Mouse (Mus musculus) adrenal gland, adult 8-10 months (tissue): ENCODE data around the gene Gm21750. TPM values are rescaled to one million over a fixed set of nuclear protein-coding genes. Genes with fewer than 3 reads are reported as not detected.
A peak's percentile ranks its signal among the peaks of the same experiment; 100 is the strongest.
"Not testable (repeated sequence)": the region's sequence is repeated elsewhere in the genome, so short reads cannot be mapped to it uniquely, and the experiment has no call there.

Experiments
- DNase-seq: peaks from one replicate; pipeline ENCODE4 v3.0.0; 2022
- total RNA-seq, 4 experiments: library from RNA; stranded (reverse); gene quantifications; 2 replicates each; pipeline ENCODE4 v1.2.4; 2022

Gm21750 gene
- not detected for total RNA-seq

GRCm38 (mm10) chr14:73660925-73661324 lies at the start of gene Gm21750:
TSS of gene Gm21750 (plus strand) at chr14:73661225.
- DNase-seq = not testable (repeated sequence)

DNA sequence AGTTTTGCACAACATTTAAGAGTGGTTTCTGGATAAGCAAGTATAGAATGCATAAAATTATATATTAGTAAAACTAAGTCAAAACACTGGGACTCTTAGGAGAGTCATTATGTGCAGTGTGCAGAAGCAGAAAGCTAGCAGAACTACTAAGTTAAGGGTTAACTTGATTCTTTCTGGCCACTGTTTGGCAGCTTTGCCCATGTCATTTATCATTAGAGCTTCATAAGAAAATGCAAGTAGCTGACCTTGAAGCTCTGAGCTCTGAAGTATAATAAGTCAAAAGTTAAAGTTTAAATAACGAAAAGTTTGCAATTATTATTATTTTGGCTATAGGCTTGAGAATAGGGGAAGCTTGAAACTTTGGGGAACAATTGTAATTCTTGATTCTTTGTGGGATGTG lies 46.1 kb upstream of the Gm21750 start:
- not testable (repeated sequence) for DNase-seq

- DNase-seq = no peak
Measured at GRCm38 (mm10) chr14:73620880-73621279, 40.1 kb upstream of the Gm21750 start.

DNA sequence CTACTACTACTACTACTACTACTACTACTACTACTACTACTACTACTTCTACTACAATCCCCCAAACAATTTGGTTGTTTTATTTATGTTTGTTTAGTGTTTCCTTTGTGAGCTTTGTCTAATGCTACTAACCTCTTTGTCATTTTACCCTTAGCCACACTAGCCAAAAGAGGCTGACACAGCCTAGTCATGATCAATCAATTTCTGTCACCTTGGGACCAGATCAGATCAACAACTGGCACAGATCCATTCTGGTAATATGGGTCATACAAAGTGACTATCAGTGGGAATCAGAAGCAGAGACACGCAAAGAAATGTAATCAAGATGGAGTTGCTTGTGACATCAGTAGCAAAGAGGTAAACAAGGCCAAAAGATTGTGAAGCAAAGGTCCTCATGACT lies 38.0 kb upstream of the Gm21750 start:
- no peak for DNase-seq

GRCm38 (mm10) chr14:73625469-73625868 lies 35.6 kb upstream of the Gm21750 start:
- DNase-seq = no peak

- no peak for DNase-seq
Measured at GRCm38 (mm10) chr14:73631511-73631910, 29.5 kb upstream of the Gm21750 start.

GRCm38 (mm10) chr14:73632648-73633263 lies 28.3 kb upstream of the Gm21750 start:
- peak; percentile 21 for DNase-seq

GRCm38 (mm10) chr14:73634356-73634755 lies 26.7 kb upstream of the Gm21750 start:
- no peak for DNase-seq

- DNase-seq = no peak
Measured at GRCm38 (mm10) chr14:73637460-73637859, 23.6 kb upstream of the Gm21750 start.

DNA sequence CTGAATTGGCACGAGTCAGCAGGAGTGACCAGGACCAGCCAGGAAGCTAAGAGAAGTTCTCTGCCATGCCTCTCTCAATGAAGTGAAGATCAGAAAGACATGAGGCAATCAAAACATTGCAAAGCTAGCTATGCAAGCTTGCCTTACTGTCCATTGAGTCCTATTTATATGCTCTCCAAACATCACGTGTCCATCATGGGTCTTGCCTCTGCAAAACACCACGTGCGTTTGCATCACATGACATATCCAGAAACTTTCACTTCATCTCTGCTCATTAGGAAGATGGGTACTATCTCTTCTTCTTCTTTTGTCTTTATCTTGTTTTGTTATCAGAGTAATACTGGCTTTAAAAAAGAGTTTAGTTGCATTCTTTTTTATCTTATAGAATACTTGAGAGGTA lies 10.8 kb upstream of the Gm21750 start:
- DNase-seq = no peak

DNA sequence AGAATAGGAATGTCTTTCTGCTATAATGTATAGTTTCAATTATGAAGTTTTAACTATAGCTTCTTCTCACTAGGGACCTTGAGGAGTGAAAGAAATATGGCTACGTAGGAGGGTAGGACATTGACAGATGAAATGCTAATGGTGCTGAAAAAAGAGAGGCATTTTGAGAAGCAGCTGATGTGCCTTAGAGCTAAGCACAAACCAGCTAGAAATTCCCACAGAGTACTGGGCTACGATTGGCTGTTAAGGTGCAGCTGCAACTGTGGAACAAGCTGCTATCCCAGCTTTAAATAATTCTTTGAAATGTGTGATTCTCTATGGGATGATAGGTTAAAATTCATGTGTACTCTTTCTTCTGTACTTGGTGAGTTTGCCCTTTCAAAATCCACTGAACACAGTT lies 9.1 kb downstream of the Gm21750 start:
- DNase-seq = no peak

DNA sequence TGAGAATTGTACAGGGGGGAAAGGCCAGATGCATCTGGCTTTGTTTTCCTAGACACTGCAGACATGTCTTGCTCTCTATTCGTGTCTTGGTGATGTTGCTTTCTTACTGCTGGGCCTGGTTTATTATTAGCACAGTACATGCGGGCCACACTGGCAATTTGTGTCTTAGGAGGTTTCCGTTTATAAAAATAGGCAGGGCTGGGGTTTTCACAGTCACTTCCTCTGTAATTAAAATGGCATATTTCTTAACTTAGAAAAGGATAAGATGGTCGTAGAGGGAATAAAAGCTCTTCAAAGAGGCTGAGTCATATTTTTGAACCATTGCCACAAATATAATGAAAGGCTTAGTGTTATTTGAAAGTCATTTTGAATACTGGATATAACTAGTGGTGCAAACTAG lies 26.7 kb downstream of the Gm21750 start:
- DNase-seq = no peak

DNA sequence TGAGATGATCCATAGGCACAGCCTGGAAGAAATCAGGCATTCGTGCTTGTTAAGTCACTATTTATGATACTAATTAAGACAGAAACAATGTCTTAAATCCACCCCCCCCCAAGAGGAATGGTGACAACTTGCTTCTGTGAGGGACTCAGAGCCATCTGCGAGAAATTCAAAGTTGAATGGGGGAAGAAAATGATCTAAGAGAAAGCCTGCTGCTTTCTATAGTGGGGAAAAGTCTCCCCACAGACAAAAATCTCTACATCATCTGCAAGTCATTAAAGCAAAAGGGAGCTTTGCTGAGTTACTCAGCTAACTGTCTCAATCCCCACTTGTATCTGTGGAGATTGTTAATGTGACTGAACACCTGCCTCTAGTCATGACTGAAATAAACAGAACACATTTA lies 27.4 kb downstream of the Gm21750 start:
- DNase-seq = no peak

GRCm38 (mm10) chr14:73700256-73700655 lies 39.2 kb downstream of the Gm21750 start:
- DNase-seq = no peak

GRCm38 (mm10) chr14:73709412-73710110 lies 48.5 kb downstream of the Gm21750 start:
- DNase-seq = no peak

Other genes starting within 250 kb of the Gm21750 start
- 10 to 100 TPM; 23.1 to 29.5 (median 26.1) TPM for gene Med4, start 151.2 kb upstream of the Gm21750 start, total RNA-seq
- gene Sucla2, start 135.9 kb upstream of the Gm21750 start, total RNA-seq = 100 to 1,000 TPM; 218 to 281 (median 245) TPM
- gene Nudt15, start 113.0 kb upstream of the Gm21750 start, total RNA-seq = 1 to 10 TPM; 5.2 to 7.2 (median 6.9) TPM